ENCODE assay signal across 9 mouse cellular contexts in genomic region chr11:95509126-95509717, GRCm38 (mm10). TPM values are rescaled to one million over a fixed set of nuclear protein-coding genes. Genes with fewer than 3 reads are reported as not detected.
DNase-seq lines count a peak whose midpoint lies in the region; TF ChIP-seq lines count a peak whose summit lies in the region.
"Had no signal": no experiment of that assay in that cellular context is flagged by ENCODE, and none has a peak within 500 bp of the region (broad histone marks: within the 10 kb centered on the region; RNA-seq: fewer than 3 reads in every experiment).

No protein-coding gene starts in this region.

- H3K79me2 ChIP-seq in heart, adult 2 months (replicated peaks; ENCODE audit: control insufficient read depth, insufficient read depth, low read length) = no peaks in the 10 kb centered on the region

- H3K36me3 ChIP-seq in heart, adult 2 months (ENCODE audit: control insufficient read depth, insufficient read depth, low read length) = no peaks in the 10 kb centered on the region
- H3K36me3 ChIP-seq in heart, embryonic 10.5 days = no peaks in the 10 kb centered on the region
- no peaks in the 10 kb centered on the region for H3K36me3 ChIP-seq in thymus, adult 2 months (ENCODE audit: control insufficient read depth, insufficient read depth, low read length)
- H3K36me3 ChIP-seq: hindbrain, embryonic 15.5 days; midbrain, embryonic 12.5 days had no signal

- no peak overlapping the region for H3K4me3 ChIP-seq in heart, adult 2 months
- no peak overlapping the region for H3K4me3 ChIP-seq in heart, embryonic 10.5 days
- H3K4me3 ChIP-seq in thymus, adult 2 months (ENCODE audit: control insufficient read depth, insufficient read depth, low read length) = no peak overlapping the region
- H3K4me3 ChIP-seq: hindbrain, embryonic 15.5 days; midbrain, embryonic 12.5 days had no signal

- H3K27ac ChIP-seq in heart, adult 2 months = no peak overlapping the region
- H3K27ac ChIP-seq in heart, embryonic 10.5 days = no peak overlapping the region
- H3K27ac ChIP-seq in thymus, adult 2 months (ENCODE audit: control insufficient read depth, insufficient read depth, low read length) = no peak overlapping the region
- H3K27ac ChIP-seq: hindbrain, embryonic 15.5 days; midbrain, embryonic 12.5 days had no signal

- peaks cover 3% of the 10 kb centered on the region for H3K27me3 ChIP-seq in heart, adult 2 months (ENCODE audit: control insufficient read depth, insufficient read depth, low read length)
- peaks cover 83% of the 10 kb centered on the region for H3K27me3 ChIP-seq in heart, embryonic 10.5 days (ENCODE audit: insufficient read depth, poor library complexity, severe bottlenecking)
- peaks cover 13% of the 10 kb centered on the region; the same call in 1 of the 2 replicates for H3K27me3 ChIP-seq in thymus, adult 2 months (ENCODE audit: control insufficient read depth, insufficient read depth, low read length)

- TF ChIP-seq CTCF in heart, adult 2 months (IDR thresholded peaks at IDR 0.05) = peak; percentile 73
- peak; percentile 14; the same call in 1 of the 2 replicates for TF ChIP-seq CTCF in thymus, adult 2 months (IDR thresholded peaks at IDR 0.05; ENCODE audit: borderline replicate concordance, control insufficient read depth, extremely low read depth, insufficient read depth, low read length, poor library complexity)

- TF ChIP-seq POLR2A in heart, adult 2 months (IDR thresholded peaks at IDR 0.05; ENCODE audit: insufficient read depth, low read depth, low read length) = no peak
- TF ChIP-seq POLR2A in thymus, adult 2 months (IDR thresholded peaks at IDR 0.05; ENCODE audit: control insufficient read depth, extremely low read depth, insufficient read depth, low read length, poor library complexity) = no peak

- TF ChIP-seq EP300 in heart, adult 2 months (IDR thresholded peaks at IDR 0.05; ENCODE audit: insufficient read depth, low read depth, low read length) = no peak

- no peaks in the 10 kb centered on the region for H3K9me3 ChIP-seq in heart, embryonic 10.5 days
- H3K9me3 ChIP-seq: hindbrain, embryonic 15.5 days; midbrain, embryonic 12.5 days had no signal

- 73% methylated on average over 6 of the region's 6 CpGs for WGBS in heart, adult 2 months
- WGBS in heart, embryonic 10.5 days = 79% methylated on average over 6 of the region's 6 CpGs
- 70% methylated on average over 6 of the region's 6 CpGs for WGBS in thymus, adult 2 months

- intact Hi-C loops in heart, adult 2 months (cut with DNase I) = loop anchor here (5.0 kb wide), 1 partner anchor 37 kb away; no protein-coding TSS in a partner anchor

- no peak overlapping the region for H3K9ac ChIP-seq in heart, adult 2 months (ENCODE audit: low read depth, low read length)
- H3K9ac ChIP-seq: hindbrain, embryonic 15.5 days; midbrain, embryonic 12.5 days had no signal

- no peaks in the 10 kb centered on the region; the same call in 1 of the 2 replicates for H3K4me1 ChIP-seq in heart, adult 2 months (ENCODE audit: control insufficient read depth, insufficient read depth, low read length)
- peaks cover 27% of the 10 kb centered on the region for H3K4me1 ChIP-seq in heart, embryonic 10.5 days
- H3K4me1 ChIP-seq in thymus, adult 2 months (replicated peaks; ENCODE audit: control insufficient read depth, insufficient read depth, low read length) = 0 out of 2 replicates have a peak, but pooled peaks cover 2% of the 10 kb centered on the region

- DNase-seq in heart, adult 2 months = peak in 1 of 2 experiments; percentile 18
- no peak for DNase-seq in heart, embryonic 10.5 days (ENCODE audit: low spot score)
- no peak for DNase-seq in thymus, adult 2 months
- DNase-seq in thymus, postnatal 10 days (ENCODE audit: low spot score in 2 of 2) = no peak
- peak; percentile 79 for DNase-seq in adrenal gland, postnatal 14 days
- DNase-seq in thymus, postnatal 4 days = peak; percentile 56
- no peak for DNase-seq in right cerebral cortex, adult 18-20 months

RNA-seq across cellular contexts. Expression of gene Nxph3, which starts 5.1 kb away (rescaled TPM):
- total RNA-seq in heart, adult 2 months (2021) = under 1 TPM; 0.55 to 0.73 TPM
- polyA plus RNA-seq in heart, adult 2 months (2012; rRNA removed) = 0.57 and 0.76 TPM in 2 replicates
- polyA plus RNA-seq in heart, embryonic 10.5 days (2016; fragmentation: Nextera tagmentation; extraction: Ambion mirVana) = 0.21 and 0.77 TPM in 2 replicates
- 0.22 and 0.34 TPM in 2 replicates for polyA plus RNA-seq in thymus, adult 2 months (2012; rRNA removed)
- 2.6 and 3.8 TPM in 2 replicates for total RNA-seq in adrenal gland, postnatal 14 days (2021)

Comparison
In these comparisons a context has a peak if more than half of its experiments do, and no peak if none do; other contexts are left out.
1. DNase-seq: peak in adrenal gland, postnatal 14 days (single experiment) and thymus, postnatal 4 days (single experiment); none in heart, embryonic 10.5 days (single experiment), thymus, adult 2 months (single experiment), thymus, postnatal 10 days (0 of 2) and right cerebral cortex, adult 18-20 months (single experiment).